Comparison of ENCODE assay signal across 8 mouse cellular contexts in genomic region chr6:86004271-86005148, GRCm38 (mm10). TPM values are rescaled to one million over a fixed set of nuclear protein-coding genes. Genes with fewer than 3 reads are reported as not detected.
A peak's percentile ranks its signal among the peaks of the same experiment; 100 is the strongest.
DNase-seq lines count a peak whose midpoint lies in the region; ATAC-seq and TF ChIP-seq lines count a peak whose summit lies in the region.

No protein-coding gene starts in this region.

- peak; percentile 84 for TF ChIP-seq CTCF in gastrocnemius, adult 2 months (IDR thresholded peaks at IDR 0.05)
- TF ChIP-seq CTCF in hindbrain, postnatal 0 days (IDR thresholded peaks at IDR 0.05; ENCODE audit: low read depth) = peak; percentile 99

- no peaks in the 10 kb centered on the region for H3K36me3 ChIP-seq in hindbrain, postnatal 0 days (ENCODE audit: insufficient read depth, low read length)

- H3K4me3 ChIP-seq in gastrocnemius, adult 2 months = peak overlapping the region; percentile 43
- H3K4me3 ChIP-seq in hindbrain, postnatal 0 days (ENCODE audit: low read length) = peak overlapping the region; percentile 19

- whole genome bisulfite sequencing in hindbrain, postnatal 0 days = 15% methylated on average over 18 of the region's 18 CpGs

- intact Hi-C loops in gastrocnemius, adult 2 months (cut with DNase I) = loop anchor here (5.0 to 10.0 kb wide), 2 partner anchors 67 to 170 kb away; partner anchors contain the start of gene Nat8

- H3K9me3 ChIP-seq in hindbrain, postnatal 0 days (ENCODE audit: low read length) = no peaks in the 10 kb centered on the region

- no peaks in the 10 kb centered on the region for H3K27me3 ChIP-seq in hindbrain, postnatal 0 days (ENCODE audit: insufficient read depth, low read length)

- peak; percentile 93 for DNase-seq in ZHBTc4 (ENCODE audit: low read depth, low spot score)
- DNase-seq in gastrocnemius, adult 2 months = peak; percentile 77
- DNase-seq in hindbrain, postnatal 0 days (ENCODE audit: low spot score) = peak; percentile 92
- DNase-seq in left cerebral cortex, adult 18-20 months (ENCODE audit: low spot score in 2 of 2) = peak; percentile 73 to 76
- peak; percentile 66 to 81 for DNase-seq in lung, postnatal 4 days
- peak; percentile 71 for DNase-seq in right cerebral cortex, adult 18-20 months
- DNase-seq in urinary bladder, postnatal 14 days (ENCODE audit: low spot score) = peak; percentile 78

- H3K9ac ChIP-seq in hindbrain, postnatal 0 days (replicated peaks; ENCODE audit: low read length) = no peak overlapping the region; the same call in 1 of the 2 replicates

- peak; percentile 99 for ATAC-seq in common myeloid progenitor, adult 5-6 weeks (replicated peaks; ENCODE audit: low read depth, poor library complexity, severe bottlenecking)
- ATAC-seq in hindbrain, postnatal 0 days = peak; percentile 97

- no peak overlapping the region for H3K27ac ChIP-seq in gastrocnemius, adult 2 months
- no peak overlapping the region for H3K27ac ChIP-seq in hindbrain, postnatal 0 days

- no peaks in the 10 kb centered on the region for H3K4me1 ChIP-seq in hindbrain, postnatal 0 days (ENCODE audit: insufficient read depth, low read length)

- peak overlapping the region; percentile 51 for H3K4me2 ChIP-seq in hindbrain, postnatal 0 days (ENCODE audit: low read depth, low read length)

RNA-seq across cellular contexts. Expression of gene Figla, which starts 11.5 kb away (rescaled TPM):
- total RNA-seq in common myeloid progenitor, adult 5-6 weeks (2017) = not detected in 2 replicates
- total RNA-seq in gastrocnemius, adult 2 months (2021) = not detected
- not detected in 2 replicates for total RNA-seq in hindbrain, postnatal 0 days (2014; rRNA removed)
- not detected in 2 replicates for polyA plus RNA-seq in hindbrain, postnatal 0 days (2015; fragmentation: Nextera tagmentation; extraction: Ambion mirVana)
- total RNA-seq in left cerebral cortex, adult 18-20 months (2021) = not detected

RNA-seq across cellular contexts. Expression of gene Add2, which starts 24.0 kb away (rescaled TPM):
- total RNA-seq in common myeloid progenitor, adult 5-6 weeks (2017) = 31.6 and 44.5 TPM in 2 replicates
- under 1 TPM in 1 of 2 experiments, not detected in 1; 0.11 TPM for total RNA-seq in gastrocnemius, adult 2 months (2021)
- 132 and 149 TPM in 2 replicates for total RNA-seq in hindbrain, postnatal 0 days (2014; rRNA removed)
- 84.6 and 90.0 TPM in 2 replicates for polyA plus RNA-seq in hindbrain, postnatal 0 days (2015; fragmentation: Nextera tagmentation; extraction: Ambion mirVana)
- total RNA-seq in left cerebral cortex, adult 18-20 months (2021) = 100 to 1,000 TPM; 199 to 218 TPM

RNA-seq across cellular contexts. Expression of gene Dusp11, which starts 43.0 kb away (rescaled TPM):
- total RNA-seq in common myeloid progenitor, adult 5-6 weeks (2017) = 41.9 and 69.4 TPM in 2 replicates
- total RNA-seq in gastrocnemius, adult 2 months (2021) = 10 to 100 TPM; 29.2 to 36.5 TPM
- 57.9 and 60.6 TPM in 2 replicates for total RNA-seq in hindbrain, postnatal 0 days (2014; rRNA removed)
- polyA plus RNA-seq in hindbrain, postnatal 0 days (2015; fragmentation: Nextera tagmentation; extraction: Ambion mirVana) = 31.6 TPM in 2 replicates
- 10 to 100 TPM; 66.0 to 70.4 TPM for total RNA-seq in left cerebral cortex, adult 18-20 months (2021)

Comparison
In these comparisons a context has a peak if more than half of its experiments do, and no peak if none do; other contexts are left out.
1. RNA of gene Add2, which starts 24.0 kb away (total RNA-seq): 199 to 218 TPM in left cerebral cortex, adult 18-20 months, 132 to 149 TPM in hindbrain, postnatal 0 days and 31.6 to 44.5 TPM in common myeloid progenitor, adult 5-6 weeks; 0.11 TPM in gastrocnemius, adult 2 months; every median in the first group is over 10 times any median in the second.
2. Peak in every context shown above with its lines, with median percentiles within 50 percentile points of each other: DNase-seq.